Mouse (Mus musculus) stomach, postnatal 0 days (tissue): ENCODE measurements around the gene Nfkb2.

Experiments
- CTCF ChIP-seq: IDR thresholded peaks from 2 replicates; pipeline ENCODE4 v1.5.1; 2016; ENCODE audit warnings: antibody characterized with exemption, low read depth, mild to moderate bottlenecking, moderate library complexity
- EP300 ChIP-seq: optimal IDR thresholded peaks from 2 replicates; pipeline ENCODE3; 2016; ENCODE audit warnings: antibody characterized with exemption

- TF ChIP-seq CTCF (no peak), EP300 (no peak)
These were observed 2.7 kb downstream of the Nfkb2 start for GRCm38 (mm10) chr19:46306751-46307289.
